In genomic region chr7:80369461-80369860, GRCm38 (mm10) we compare ENCODE assay signal across 8 mouse cellular contexts. TPM values are rescaled to one million over a fixed set of nuclear protein-coding genes. Genes with fewer than 3 reads are reported as not detected.
DNase-seq lines count a peak whose midpoint lies in the region; ATAC-seq and TF ChIP-seq lines count a peak whose summit lies in the region.

No protein-coding gene starts in this region.

- ATAC-seq in heart, embryonic 12.5 days (ENCODE audit: insufficient number of reproducible peaks, low FRiP score) = no peak
- ATAC-seq in activated CD4-positive, CD25-positive, alpha-beta regulatory T cell, adult 4 months = peak; percentile 5
- no peak for ATAC-seq in forebrain, postnatal 0 days

- no peak for TF ChIP-seq EP300 in heart, adult 2 months (IDR thresholded peaks at IDR 0.05; ENCODE audit: insufficient read depth, low read depth, low read length)

- no peaks in the 10 kb centered on the region for H3K27me3 ChIP-seq in heart, embryonic 12.5 days (replicated peaks)
- no peaks in the 10 kb centered on the region for H3K27me3 ChIP-seq in heart, adult 2 months (ENCODE audit: control insufficient read depth, insufficient read depth, low read length)
- H3K27me3 ChIP-seq in forebrain, postnatal 0 days (ENCODE audit: insufficient read depth, low read length) = no peaks in the 10 kb centered on the region
- H3K27me3 ChIP-seq in megakaryocyte, embryonic 14.5 days (replicated peaks) = no peaks in the 10 kb centered on the region

- no peak for TF ChIP-seq CTCF in heart, adult 2 months (IDR thresholded peaks at IDR 0.05)
- no peak for TF ChIP-seq CTCF in forebrain, postnatal 0 days (IDR thresholded peaks at IDR 0.05; ENCODE audit: low read depth)

- 60% methylated on average over 5 of the region's 5 CpGs for WGBS in heart, embryonic 12.5 days
- 70% methylated on average over 5 of the region's 5 CpGs for WGBS in heart, adult 2 months
- WGBS in forebrain, postnatal 0 days = 74% methylated on average over 5 of the region's 5 CpGs

- peak overlapping the region; percentile 7; the same call in 1 of the 2 replicates for H3K27ac ChIP-seq in heart, embryonic 12.5 days (ENCODE audit: poor library complexity, severe bottlenecking)
- no peak overlapping the region for H3K27ac ChIP-seq in heart, adult 2 months
- no peak overlapping the region for H3K27ac ChIP-seq in forebrain, postnatal 0 days (ENCODE audit: low read depth, low read length)

- peak overlapping the region; percentile 83 for H3K4me2 ChIP-seq in heart, embryonic 12.5 days
- peak overlapping the region; percentile 49 for H3K4me2 ChIP-seq in forebrain, postnatal 0 days (ENCODE audit: low read depth)

- no peaks in the 10 kb centered on the region for H3K79me2 ChIP-seq in heart, adult 2 months (replicated peaks; ENCODE audit: control insufficient read depth, insufficient read depth, low read length)

- H3K4me3 ChIP-seq in heart, embryonic 12.5 days = peak overlapping the region; percentile 83; the same call in 1 of the 2 replicates
- no peak overlapping the region for H3K4me3 ChIP-seq in heart, adult 2 months
- peak overlapping the region; percentile 84; the same call in 1 of the 2 replicates for H3K4me3 ChIP-seq in forebrain, postnatal 0 days (ENCODE audit: low read depth, low read length)
- peak overlapping the region; percentile 97 for H3K4me3 ChIP-seq in megakaryocyte, embryonic 14.5 days (replicated peaks)

- peaks cover 22% of the 10 kb centered on the region for H3K4me1 ChIP-seq in heart, embryonic 12.5 days (replicated peaks)
- H3K4me1 ChIP-seq in heart, adult 2 months (ENCODE audit: control insufficient read depth, insufficient read depth, low read length) = peaks cover 9% of the 10 kb centered on the region
- H3K4me1 ChIP-seq in forebrain, postnatal 0 days (ENCODE audit: insufficient read depth) = no peaks in the 10 kb centered on the region
- H3K4me1 ChIP-seq in megakaryocyte, embryonic 14.5 days = peaks cover 79% of the 10 kb centered on the region

- TF ChIP-seq POLR2A in heart, adult 2 months (IDR thresholded peaks at IDR 0.05; ENCODE audit: insufficient read depth, low read depth, low read length) = no peak

- 0 out of 2 replicates have a peak, but pooled peaks cover under 1% of the 10 kb centered on the region for H3K9me3 ChIP-seq in heart, embryonic 12.5 days (replicated peaks)
- no peaks in the 10 kb centered on the region for H3K9me3 ChIP-seq in forebrain, postnatal 0 days (ENCODE audit: low read length)
- H3K9me3 ChIP-seq in megakaryocyte, embryonic 14.5 days = no peaks in the 10 kb centered on the region

- peaks cover 41% of the 10 kb centered on the region for H3K36me3 ChIP-seq in heart, embryonic 12.5 days
- H3K36me3 ChIP-seq in heart, adult 2 months (ENCODE audit: control insufficient read depth, insufficient read depth, low read length) = no peaks in the 10 kb centered on the region
- H3K36me3 ChIP-seq in forebrain, postnatal 0 days (ENCODE audit: insufficient read depth) = peaks cover 30% of the 10 kb centered on the region
- H3K36me3 ChIP-seq in megakaryocyte, embryonic 14.5 days (replicated peaks; ENCODE audit: low read length) = peaks cover 46% of the 10 kb centered on the region

- peak overlapping the region; percentile 93; the same call in 1 of the 2 replicates for H3K9ac ChIP-seq in heart, embryonic 12.5 days
- H3K9ac ChIP-seq in heart, adult 2 months (ENCODE audit: low read depth, low read length) = no peak overlapping the region
- no peak overlapping the region for H3K9ac ChIP-seq in forebrain, postnatal 0 days

- no peak for DNase-seq in heart, adult 2 months
- no peak for DNase-seq in forebrain, postnatal 0 days
- no peak for DNase-seq in gastrocnemius, postnatal 4 days (ENCODE audit: low spot score in 2 of 2)
- DNase-seq in right cerebral cortex, postnatal 10 days (ENCODE audit: low spot score in 2 of 2) = no peak
- no peak for DNase-seq in c-Kit-positive CD71-positive TER-119-positive erythroid progenitor cells, embryonic 14.5 days (ENCODE audit: low spot score)

- intact Hi-C loops in heart, adult 2 months (cut with DNase I) = no loop called here

RNA-seq across cellular contexts. Expression of gene Man2a2, which starts 1.7 kb away (rescaled TPM):
- polyA plus RNA-seq in heart, embryonic 12.5 days (2016; fragmentation: Nextera tagmentation; extraction: Ambion mirVana) = 25.0 and 31.0 TPM in 2 replicates
- 10 to 100 TPM; 55.7 to 58.7 TPM for total RNA-seq in heart, adult 2 months (2021)
- polyA plus RNA-seq in heart, adult 2 months (2012; rRNA removed) = 75.8 and 82.4 TPM in 2 replicates
- polyA plus RNA-seq in activated CD4-positive, CD25-positive, alpha-beta regulatory T cell, adult 4 months (2017; shearing (Covaris generic)) = 10 to 100 TPM; 15.8 to 21.8 TPM
- 49.4 and 54.8 TPM in 2 replicates for total RNA-seq in forebrain, postnatal 0 days (2014; rRNA removed)
- polyA plus RNA-seq in forebrain, postnatal 0 days (2015; fragmentation: Nextera tagmentation; extraction: Ambion mirVana) = 6.5 and 12.0 TPM in 2 replicates
- 36.1 and 38.2 TPM in 2 replicates for polyA plus RNA-seq in megakaryocyte, embryonic 14.5 days (2012; ENCODE audit: insufficient read depth, low replicate concordance)
- total RNA-seq in gastrocnemius, postnatal 4 days (2021) = 10 to 100 TPM; 87.2 to 91.1 TPM

RNA-seq across cellular contexts. Expression of gene Fes, which starts 18.3 kb away (rescaled TPM):
- polyA plus RNA-seq in heart, embryonic 12.5 days (2016; fragmentation: Nextera tagmentation; extraction: Ambion mirVana) = 10.2 and 11.4 TPM in 2 replicates
- 1 to 10 TPM; 8.9 to 9.8 TPM for total RNA-seq in heart, adult 2 months (2021)
- 15.4 and 17.3 TPM in 2 replicates for polyA plus RNA-seq in heart, adult 2 months (2012; rRNA removed)
- polyA plus RNA-seq in activated CD4-positive, CD25-positive, alpha-beta regulatory T cell, adult 4 months (2017; shearing (Covaris generic)) = 1 to 10 TPM; 2.0 to 4.5 TPM
- total RNA-seq in forebrain, postnatal 0 days (2014; rRNA removed) = 4.5 and 6.4 TPM in 2 replicates
- 2.5 and 2.8 TPM in 2 replicates for polyA plus RNA-seq in forebrain, postnatal 0 days (2015; fragmentation: Nextera tagmentation; extraction: Ambion mirVana)
- 42.2 and 53.1 TPM in 2 replicates for polyA plus RNA-seq in megakaryocyte, embryonic 14.5 days (2012; ENCODE audit: insufficient read depth, low replicate concordance)
- 10 to 100 TPM; 16.7 to 18.1 TPM for total RNA-seq in gastrocnemius, postnatal 4 days (2021)

RNA-seq across cellular contexts. Expression of gene Hddc3, which starts 26.6 kb away (rescaled TPM):
- polyA plus RNA-seq in heart, embryonic 12.5 days (2016; fragmentation: Nextera tagmentation; extraction: Ambion mirVana) = 14.4 and 15.8 TPM in 2 replicates
- total RNA-seq in heart, adult 2 months (2021) = 10 to 100 TPM; 30.0 to 39.9 TPM
- 47.7 and 77.5 TPM in 2 replicates for polyA plus RNA-seq in heart, adult 2 months (2012; rRNA removed)
- 1 to 10 TPM; 8.6 to 9.0 TPM for polyA plus RNA-seq in activated CD4-positive, CD25-positive, alpha-beta regulatory T cell, adult 4 months (2017; shearing (Covaris generic))
- 33.2 and 44.4 TPM in 2 replicates for total RNA-seq in forebrain, postnatal 0 days (2014; rRNA removed)
- polyA plus RNA-seq in forebrain, postnatal 0 days (2015; fragmentation: Nextera tagmentation; extraction: Ambion mirVana) = 14.6 and 16.7 TPM in 2 replicates
- polyA plus RNA-seq in megakaryocyte, embryonic 14.5 days (2012; ENCODE audit: insufficient read depth, low replicate concordance) = 17.4 and 104 TPM in 2 replicates
- total RNA-seq in gastrocnemius, postnatal 4 days (2021) = 10 to 100 TPM; 48.0 to 48.3 TPM

RNA-seq across cellular contexts. Expression of gene Unc45a, which starts 28.7 kb away (rescaled TPM):
- polyA plus RNA-seq in heart, embryonic 12.5 days (2016; fragmentation: Nextera tagmentation; extraction: Ambion mirVana) = 20.5 and 21.0 TPM in 2 replicates
- 10 to 100 TPM; 15.8 to 16.8 TPM for total RNA-seq in heart, adult 2 months (2021)
- polyA plus RNA-seq in heart, adult 2 months (2012; rRNA removed) = 23.0 and 24.0 TPM in 2 replicates
- 10 to 100 TPM; 31.9 to 45.2 TPM for polyA plus RNA-seq in activated CD4-positive, CD25-positive, alpha-beta regulatory T cell, adult 4 months (2017; shearing (Covaris generic))
- total RNA-seq in forebrain, postnatal 0 days (2014; rRNA removed) = 49.2 and 69.4 TPM in 2 replicates
- polyA plus RNA-seq in forebrain, postnatal 0 days (2015; fragmentation: Nextera tagmentation; extraction: Ambion mirVana) = 35.2 and 50.1 TPM in 2 replicates
- 37.4 and 78.5 TPM in 2 replicates for polyA plus RNA-seq in megakaryocyte, embryonic 14.5 days (2012; ENCODE audit: insufficient read depth, low replicate concordance)
- 10 to 100 TPM; 18.4 to 19.4 TPM for total RNA-seq in gastrocnemius, postnatal 4 days (2021)

RNA-seq across cellular contexts. Expression of gene Furin, which starts 35.8 kb away (rescaled TPM):
- 24.5 and 25.9 TPM in 2 replicates for polyA plus RNA-seq in heart, embryonic 12.5 days (2016; fragmentation: Nextera tagmentation; extraction: Ambion mirVana)
- total RNA-seq in heart, adult 2 months (2021) = 100 to 1,000 TPM; 108 to 129 TPM
- polyA plus RNA-seq in heart, adult 2 months (2012; rRNA removed) = 64.9 and 79.4 TPM in 2 replicates
- 10 to 100 TPM; 10.6 to 15.2 TPM for polyA plus RNA-seq in activated CD4-positive, CD25-positive, alpha-beta regulatory T cell, adult 4 months (2017; shearing (Covaris generic))
- 16.9 and 21.8 TPM in 2 replicates for total RNA-seq in forebrain, postnatal 0 days (2014; rRNA removed)
- 6.8 and 7.7 TPM in 2 replicates for polyA plus RNA-seq in forebrain, postnatal 0 days (2015; fragmentation: Nextera tagmentation; extraction: Ambion mirVana)
- polyA plus RNA-seq in megakaryocyte, embryonic 14.5 days (2012; ENCODE audit: insufficient read depth, low replicate concordance) = 72.7 and 125 TPM in 2 replicates
- total RNA-seq in gastrocnemius, postnatal 4 days (2021) = 10 to 100 TPM; 73.8 to 77.6 TPM
